Mouse (Mus musculus): ENCODE results near the gene Sik2.

DNA sequence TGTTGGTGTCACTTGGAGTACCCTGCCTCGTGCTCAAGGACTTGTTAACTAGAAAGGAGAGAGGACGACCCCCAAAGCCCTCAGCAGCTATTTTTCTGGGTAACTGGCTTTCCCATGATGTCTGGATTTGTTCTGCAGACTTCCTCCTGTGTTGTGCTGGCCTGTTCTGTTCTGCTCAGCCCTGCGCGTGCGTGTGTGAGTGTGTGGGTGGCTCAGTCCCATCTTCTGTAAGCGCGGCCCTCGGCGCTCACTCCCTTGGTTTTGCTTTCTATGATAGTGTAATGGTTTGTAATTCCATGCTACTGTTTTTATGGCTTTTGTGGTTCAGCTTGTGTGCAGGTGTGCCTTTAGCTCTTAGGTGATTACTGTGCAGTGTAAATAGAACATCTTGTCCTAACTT lies 135.7 kb downstream of the Sik2 start:
- no peak for TF ChIP-seq POLR2A (IDR thresholded peaks at IDR 0.05; ENCODE audit: low read depth, low read length)
- TF ChIP-seq ZMIZ1 (IDR thresholded peaks at IDR 0.05; ENCODE audit: low read depth, low read length) = no peak
- TF ChIP-seq CTCF (conservative IDR thresholded peaks at IDR 0.05 in 1 of 2, IDR thresholded peaks at IDR 0.05 in 1 of 2; ENCODE audit: low read depth in 2 of 2, low read length in 2 of 2) = no peak
- TF ChIP-seq USF1 (IDR thresholded peaks at IDR 0.05; ENCODE audit: low read depth, low read length) = no peak
- TF ChIP-seq MEF2A (IDR thresholded peaks at IDR 0.05; ENCODE audit: borderline replicate concordance, low read depth, low read length) = no peak
- TF ChIP-seq EP300 (IDR thresholded peaks at IDR 0.05; ENCODE audit: low read length) = no peak
- TF ChIP-seq MAFK (IDR thresholded peaks at IDR 0.05; ENCODE audit: insufficient replicate concordance, low read length) = no peak
- TF ChIP-seq MAX (IDR thresholded peaks at IDR 0.05; ENCODE audit: low read length) = no peak
- no peak for TF ChIP-seq NRF1 (IDR thresholded peaks at IDR 0.05; ENCODE audit: low read depth, low read length)
- no peak for TF ChIP-seq POLR2AphosphoS2 (IDR thresholded peaks at IDR 0.05; ENCODE audit: low read depth, low read length)
- no peak for TF ChIP-seq RCOR1 (conservative IDR thresholded peaks at IDR 0.05; ENCODE audit: low read depth, low read length)
- no peak for TF ChIP-seq ZNF384 (IDR thresholded peaks at IDR 0.05; ENCODE audit: low read depth, low read length)
